Mouse (Mus musculus) neural tube, embryonic 11.5 days (tissue): ENCODE data around the gene Tctex1d2. TPM values are rescaled to one million over a fixed set of nuclear protein-coding genes. Genes with fewer than 3 reads are reported as not detected.

ENCODE experiments used
- ATAC-seq: fragments of 200-750 bp; cut with Nextera tagmentation; 2 replicates; pipeline ENCODE4 v1.8.0; 2017; ENCODE audit warnings: moderate number of reproducible peaks, mild to moderate bottlenecking, moderate TSS enrichment, moderate library complexity; ENCODE audit not compliant: insufficient read depth, low FRiP score, low TSS enrichment
- DNase-seq: peaks from one replicate; pipeline ENCODE4 v3.0.0-alpha.2; 2015; ENCODE audit warnings: low spot score
- H3K27ac ChIP-seq: fragments of 300-500 bp; sonication (generic); 2 replicates; pipeline ENCODE4 v1.5.1; 2014; ENCODE audit warnings: low read depth, mild to moderate bottlenecking, low read length
- H3K27me3 ChIP-seq: fragments of 300-500 bp; sonication (generic); 2 replicates; pipeline ENCODE4 v1.6.1; 2014; ENCODE audit warnings: mild to moderate bottlenecking, low read length, mixed read lengths; ENCODE audit not compliant: control insufficient read depth, insufficient read depth
- H3K36me3 ChIP-seq: fragments of 300-500 bp; sonication (generic); 2 replicates; pipeline ENCODE4 v1.6.1; 2014; ENCODE audit warnings: mild to moderate bottlenecking, low read length, moderate library complexity, mixed read lengths; ENCODE audit not compliant: control insufficient read depth, insufficient read depth
- H3K4me1 ChIP-seq: fragments of 300-500 bp; sonication (generic); 2 replicates; pipeline ENCODE4 v1.6.1; 2014; ENCODE audit warnings: low read length, mixed read lengths; ENCODE audit not compliant: control insufficient read depth, insufficient read depth
- H3K4me2 ChIP-seq: fragments of 300-500 bp; sonication (generic); 2 replicates; pipeline ENCODE4 v1.6.1; 2014; ENCODE audit warnings: low read depth, mild to moderate bottlenecking, moderate library complexity
- H3K4me3 ChIP-seq: fragments of 300-500 bp; sonication (generic); 2 replicates; pipeline ENCODE4 v1.5.1; 2014; ENCODE audit warnings: low read depth, low read length
- H3K9ac ChIP-seq: fragments of 300-500 bp; sonication (generic); 2 replicates; pipeline ENCODE4 v1.6.1; 2014; ENCODE audit warnings: mild to moderate bottlenecking, low read length
- H3K9me3 ChIP-seq: fragments of 300-500 bp; sonication (generic); 2 replicates; pipeline ENCODE4 v1.6.1; 2016; ENCODE audit warnings: low read length; ENCODE audit not compliant: control insufficient read depth
- WGBS: fragments of 180-500 bp; shearing (Covaris S2); extraction: QIAGEN DNeasy Blood & Tissue Kit; methylation state at CpG from one replicate; pipeline ENCODE4 v1.1.7; 2014; 5-methylcytosine and 5-hydroxymethylcytosine counted together
- polyA plus RNA-seq: library from polyadenylated mRNA; unstranded; fragments of >200 nt; fragmentation: Nextera tagmentation; extraction: Ambion mirVana; gene quantifications from 2 replicates; pipeline ENCODE4 v1.2.1, GENCODE M21; 2014

The Tctex1d2 gene
- polyA plus RNA-seq, 1 experiment from 2014 or later, result 23.4 TPM

DNA sequence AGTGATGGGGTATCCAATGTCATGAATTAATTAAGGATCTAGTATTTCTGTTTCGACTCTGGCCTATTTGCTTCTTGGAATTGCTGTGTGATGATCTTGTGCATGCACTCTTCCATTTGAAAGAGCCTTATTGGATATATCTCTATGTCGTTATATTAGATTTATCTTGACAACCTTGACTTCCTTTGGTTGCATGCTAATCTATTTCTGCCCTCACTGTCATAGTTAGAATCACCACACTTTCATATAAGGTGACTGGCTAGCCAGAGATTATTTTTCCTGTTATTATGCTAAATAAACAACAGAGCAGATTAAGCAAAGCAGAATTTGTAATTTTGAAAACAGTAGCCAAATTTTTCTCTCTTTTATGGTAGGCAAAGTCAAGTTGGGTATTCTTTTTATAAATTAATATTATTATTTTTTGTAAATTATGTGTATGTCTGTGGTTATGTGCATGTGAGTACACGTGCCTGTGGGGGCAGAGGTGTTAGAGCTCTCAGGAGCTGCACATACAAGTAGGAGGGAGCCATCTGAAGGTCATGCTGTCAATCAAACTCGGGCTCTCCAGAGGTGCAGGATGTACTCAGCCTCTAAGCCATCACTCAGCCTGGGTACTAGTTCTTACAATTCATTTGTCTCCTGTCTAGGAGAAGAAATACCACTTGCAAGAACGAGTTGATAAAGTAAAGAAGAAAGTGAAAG lies 50.1 kb downstream of the Tctex1d2 start:
- Histone ChIP-seq H3K36me3 (0 out of 2 replicates have a peak, but pooled peaks cover 2% of the 10 kb centered on the region), H3K27ac (no peak overlapping the region), H3K27me3 (no peaks in the 10 kb centered on the region), H3K4me3 (no peak overlapping the region), H3K4me1 (no peaks in the 10 kb centered on the region), H3K9ac (no peak overlapping the region), H3K9me3 (no peaks in the 10 kb centered on the region), H3K4me2 (no peak overlapping the region)
- WGBS, result 84% methylated on average over 5 of the region's 5 CpGs
- no peak for ATAC-seq
- no peak for DNase-seq

DNA sequence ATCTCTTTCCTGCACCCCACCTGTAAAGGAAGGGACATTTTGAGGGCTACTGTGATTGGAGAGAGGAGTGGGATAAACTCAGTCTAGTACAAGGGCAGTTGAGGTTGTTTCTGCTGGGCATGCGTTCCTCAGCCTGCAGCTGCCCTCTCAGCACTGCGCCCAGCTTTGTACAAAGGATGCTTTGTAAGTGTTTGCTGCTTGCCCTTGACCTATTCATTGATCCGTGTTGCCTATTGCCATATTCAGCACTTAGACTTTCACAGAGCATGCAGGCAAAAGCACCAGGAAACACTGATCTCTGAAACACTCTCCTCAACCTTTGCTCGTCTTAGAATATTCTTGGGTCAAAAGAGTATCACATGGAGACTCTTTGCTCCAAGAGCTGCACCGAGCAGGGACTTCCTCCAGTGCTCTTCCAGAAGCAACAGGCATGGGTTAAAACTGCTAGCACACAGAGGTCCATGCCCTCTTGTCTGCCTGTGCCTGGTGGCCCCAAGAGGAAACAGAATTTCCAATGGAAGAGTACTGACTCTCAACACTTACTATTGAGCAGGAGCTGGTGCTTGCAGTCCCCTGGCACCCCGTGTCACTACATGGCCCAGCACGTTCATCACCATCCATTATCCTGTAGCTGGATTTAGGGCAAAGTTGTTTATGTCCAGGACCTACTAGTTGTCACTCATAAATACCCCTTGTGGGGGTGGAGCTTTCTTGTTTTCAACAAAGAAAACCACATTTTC lies 52.9 kb downstream of the Tctex1d2 start:
- Histone ChIP-seq H3K27ac (no peak overlapping the region), H3K4me2 (no peak overlapping the region), H3K9me3 (no peaks in the 10 kb centered on the region), H3K36me3 (0 out of 2 replicates have a peak, but pooled peaks cover 2% of the 10 kb centered on the region), H3K4me1 (no peaks in the 10 kb centered on the region), H3K9ac (no peak overlapping the region), H3K27me3 (no peaks in the 10 kb centered on the region), H3K4me3 (no peak overlapping the region)
- ATAC-seq, result no peak
- 70% methylated on average over 7 of the region's 7 CpGs for WGBS
- no peak for DNase-seq

DNA sequence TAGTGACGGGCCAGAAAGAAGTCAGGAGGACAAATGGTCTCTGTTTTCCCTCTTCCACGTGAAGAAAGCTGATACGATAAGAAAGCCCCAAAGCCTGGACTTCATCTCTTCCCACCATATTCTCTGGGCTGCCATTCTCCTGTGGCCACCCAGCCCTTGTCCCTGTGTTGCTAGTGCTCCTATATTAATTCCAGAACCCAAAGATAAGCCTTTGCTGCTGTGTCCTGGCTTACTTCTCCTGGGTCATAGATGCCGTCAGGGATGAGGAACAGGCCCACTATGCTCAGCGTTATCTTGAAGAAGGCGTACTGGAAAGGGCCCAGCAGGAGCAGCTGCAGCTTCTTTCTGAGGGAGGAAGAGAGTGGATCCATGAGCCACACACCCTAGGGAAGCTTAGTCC lies 57.8 kb downstream of the Tctex1d2 start:
- no peak for DNase-seq
- H3K9me3 ChIP-seq, result no peaks in the 10 kb centered on the region
- no peak overlapping the region for H3K9ac ChIP-seq
- WGBS, result 85% methylated on average over 6 of the region's 6 CpGs
- H3K36me3 ChIP-seq, result no peaks in the 10 kb centered on the region
- H3K27ac ChIP-seq, result no peak overlapping the region
- H3K27me3 ChIP-seq, result no peaks in the 10 kb centered on the region
- no peak overlapping the region for H3K4me2 ChIP-seq
- no peak for ATAC-seq
- no peaks in the 10 kb centered on the region for H3K4me1 ChIP-seq
- no peak overlapping the region for H3K4me3 ChIP-seq

Other genes with a start within 250 kb of the Tctex1d2 start
- gene Bex6, start 239.9 kb upstream of the Tctex1d2 start, polyA plus RNA-seq, result 0.27 TPM in 1 of 2 replicates, not detected in the other
- gene Fbxo45, start 172.5 kb upstream of the Tctex1d2 start, polyA plus RNA-seq, result 21.8 and 24.9 TPM in 2 replicates
- 19.2 and 19.4 TPM in 2 replicates for gene Wdr53, start 172.5 kb upstream of the Tctex1d2 start, polyA plus RNA-seq
- gene Smco1, start 148.2 kb upstream of the Tctex1d2 start, polyA plus RNA-seq, result not detected in 2 replicates
- gene Rnf168, start 142.2 kb upstream of the Tctex1d2 start, polyA plus RNA-seq, result 23.6 and 23.9 TPM in 2 replicates
- gene Ubxn7, start 87.4 kb upstream of the Tctex1d2 start, polyA plus RNA-seq, result 22.7 and 28.9 TPM in 2 replicates
- gene Tm4sf19, start 19.2 kb upstream of the Tctex1d2 start, polyA plus RNA-seq, result not detected in 2 replicates
- gene Pcyt1a, start 11.2 kb downstream of the Tctex1d2 start, polyA plus RNA-seq, result 41.2 and 48.0 TPM in 2 replicates
- 0.38 and 0.51 TPM in 2 replicates for gene Slc51a, start 68.2 kb downstream of the Tctex1d2 start, polyA plus RNA-seq
- not detected in 2 replicates for gene Zdhhc19, start 76.6 kb downstream of the Tctex1d2 start, polyA plus RNA-seq
- 66.9 and 67.9 TPM in 2 replicates for gene Tfrc, start 189.2 kb downstream of the Tctex1d2 start, polyA plus RNA-seq
- 7.0 and 8.6 TPM in 2 replicates for gene Tnk2, start 224.2 kb downstream of the Tctex1d2 start, polyA plus RNA-seq